Mouse (Mus musculus) thymus, adult 2 months (tissue): ENCODE data around the gene Olfr1246. TPM values are rescaled to one million over a fixed set of nuclear protein-coding genes. Genes with fewer than 3 reads are reported as not detected.
"Not testable (repeated sequence)": the region's sequence is repeated elsewhere in the genome, so short reads cannot be mapped to it uniquely, and the experiment has no call there.

Experiments
- DNase-seq: peaks from one replicate; pipeline ENCODE4 v3.0.0; 2021
- H3K27ac ChIP-seq: fragments of 200-500 bp; 2 replicates; pipeline ENCODE4 v1.5.1; 2012; ENCODE audit warnings: low read length, control low read depth; ENCODE audit not compliant: control insufficient read depth, insufficient read depth
- H3K27me3 ChIP-seq: fragments of 200-500 bp; 2 replicates; pipeline ENCODE4 v1.6.1; 2012; ENCODE audit warnings: mild to moderate bottlenecking, low read length, moderate library complexity, mixed read lengths; ENCODE audit not compliant: control insufficient read depth, insufficient read depth
- H3K36me3 ChIP-seq: fragments of 200-500 bp; 2 replicates; pipeline ENCODE4 v1.6.1; 2012; ENCODE audit warnings: mild to moderate bottlenecking, low read length, moderate library complexity; ENCODE audit not compliant: control insufficient read depth, insufficient read depth
- H3K4me1 ChIP-seq: fragments of 200-500 bp; replicated peaks from 2 replicates; pipeline ENCODE4 v1.6.1; 2012; ENCODE audit warnings: low read length; ENCODE audit not compliant: control insufficient read depth, insufficient read depth
- H3K4me3 ChIP-seq: fragments of 200-500 bp; 2 replicates; pipeline ENCODE4 v1.5.1; 2012; ENCODE audit warnings: mild to moderate bottlenecking, low read length, control low read depth, moderate library complexity; ENCODE audit not compliant: control insufficient read depth, insufficient read depth
- CTCF ChIP-seq: fragments of 200-500 bp; IDR thresholded peaks from 2 replicates; pipeline ENCODE4 v1.5.1; 2012; ENCODE audit warnings: mild to moderate bottlenecking, control low read depth, low read length, moderate library complexity, borderline replicate concordance; ENCODE audit not compliant: control insufficient read depth, poor library complexity, insufficient read depth; ENCODE audit errors: extremely low read depth
- POLR2A ChIP-seq: fragments of 200-500 bp; IDR thresholded peaks from 2 replicates; pipeline ENCODE4 v1.6.1; 2012; ENCODE audit warnings: mild to moderate bottlenecking, low read length, control low read depth, moderate library complexity; ENCODE audit not compliant: control insufficient read depth, poor library complexity, insufficient read depth; ENCODE audit errors: extremely low read depth
- WGBS: fragments of 180-500 bp; shearing (Covaris S2); methylation state at CpG from one replicate; pipeline ENCODE4 v1.1.7; 2018; 5-methylcytosine and 5-hydroxymethylcytosine counted together
- polyA plus RNA-seq: library from polyadenylated mRNA; depleted of rRNA; stranded (reverse); fragments of >200 nt; gene quantifications from 2 replicates; pipeline ENCODE4 v1.2.3, GENCODE M21; 2012; rRNA removed

The Olfr1246 gene
- polyA plus RNA-seq, result not detected in 2 replicates

GRCm38 (mm10) chr2:89593057-89593456 lies at the start of gene Olfr1246:
Olfr1246 (minus strand) TSS chr2:89593157.
- no peak within 1 kb of the TSS for H3K4me3 ChIP-seq
- no peak for DNase-seq
- no peaks in the 10 kb centered on the region for H3K4me1 ChIP-seq
- no peaks in the 10 kb centered on the region for H3K27me3 ChIP-seq
- 91% methylated on average over 2 of the region's 2 CpGs for WGBS
- no peaks in the 10 kb centered on the region for H3K36me3 ChIP-seq
- no peak for TF ChIP-seq POLR2A
- no peak for TF ChIP-seq CTCF
- no peak within 1 kb of the TSS for H3K27ac ChIP-seq

- 92% methylated on average over 2 of the region's 2 CpGs for WGBS
- no peaks in the 10 kb centered on the region for H3K36me3 ChIP-seq
- no peak within 1 kb of the TSS for H3K4me3 ChIP-seq
- H3K27ac ChIP-seq, result no peak within 1 kb of the TSS
- no peaks in the 10 kb centered on the region for H3K4me1 ChIP-seq
- no peak for DNase-seq
- no peaks in the 10 kb centered on the region for H3K27me3 ChIP-seq
- no peak for TF ChIP-seq CTCF
- TF ChIP-seq POLR2A, result no peak
These were observed 41.9 kb upstream of the Olfr1246 start, which contains the start of gene Olfr1249 for GRCm38 (mm10) chr2:89634883-89635282. Olfr1249 (minus strand) TSS chr2:89634983.

DNA sequence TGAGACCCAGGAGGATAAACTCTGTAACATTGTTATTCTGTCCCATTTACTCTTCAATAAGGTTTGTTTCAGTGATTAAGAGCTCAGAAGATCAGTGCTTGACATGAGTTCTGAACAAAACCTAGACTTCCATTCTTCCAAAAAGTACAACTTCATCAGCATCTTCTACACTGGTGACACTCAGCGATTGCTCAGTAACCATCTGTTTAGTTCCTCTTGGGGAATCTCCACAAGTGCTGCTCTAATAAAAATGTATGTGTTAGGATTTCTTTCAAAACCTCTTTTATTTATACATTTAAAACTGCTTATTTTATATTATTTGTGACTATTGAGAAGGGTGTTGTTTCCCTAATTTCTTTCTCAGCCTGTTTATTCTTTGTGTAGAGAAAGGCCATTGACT lies 25.2 kb upstream of the Olfr1246 start, which contains the start of gene Olfr1248:
Gene Olfr1248 (minus strand): TSS at position 101 of the 400 bp plus-strand sequence.
- not testable (repeated sequence) for H3K27ac ChIP-seq, H3K27me3 ChIP-seq, H3K4me1 ChIP-seq, H3K4me3 ChIP-seq, DNase-seq, H3K36me3 ChIP-seq
- WGBS, result 89% methylated on average over 1 of the region's 1 CpGs

GRCm38 (mm10) chr2:89614030-89614429 lies 21.1 kb upstream of the Olfr1246 start, which contains the start of gene Olfr1247:
Olfr1247 (minus strand) TSS chr2:89614130.
- 97% methylated on average over 2 of the region's 2 CpGs for WGBS
- no peak for TF ChIP-seq CTCF
- no peak for TF ChIP-seq POLR2A
- H3K27ac ChIP-seq, result no peak within 1 kb of the TSS
- no peak for DNase-seq
- H3K36me3 ChIP-seq, result no peaks in the 10 kb centered on the region
- no peaks in the 10 kb centered on the region for H3K4me1 ChIP-seq
- H3K4me3 ChIP-seq, result no peak within 1 kb of the TSS
- no peaks in the 10 kb centered on the region for H3K27me3 ChIP-seq

DNA sequence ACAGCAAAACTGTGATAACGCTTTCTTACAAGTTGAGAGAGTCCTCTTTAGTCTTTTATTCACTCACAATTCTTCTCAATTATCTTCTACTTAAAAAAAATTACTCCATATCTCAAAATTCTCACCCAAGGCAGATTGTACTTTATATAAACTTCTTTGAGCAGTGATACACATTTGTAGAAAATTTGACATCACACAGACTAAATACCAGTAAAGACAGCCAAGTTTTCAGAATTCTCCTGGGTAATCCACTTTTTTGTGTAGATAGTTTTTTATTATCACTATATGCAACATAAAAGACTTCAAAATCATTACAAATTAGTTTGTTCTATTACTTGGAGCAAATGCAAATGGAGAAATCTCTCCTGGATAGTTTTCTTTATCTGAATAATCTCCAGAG lies 14.6 kb downstream of the Olfr1246 start, which contains the start of gene Olfr1245:
Gene Olfr1245 (minus strand): TSS at position 101 of the 400 bp plus-strand sequence.
- H3K27ac ChIP-seq, result no peak within 1 kb of the TSS
- 82% methylated on average over 1 of the region's 1 CpGs for WGBS
- H3K4me3 ChIP-seq, result no peak within 1 kb of the TSS
- no peaks in the 10 kb centered on the region for H3K36me3 ChIP-seq
- no peaks in the 10 kb centered on the region for H3K27me3 ChIP-seq
- H3K4me1 ChIP-seq, result no peaks in the 10 kb centered on the region
- no peak for DNase-seq
- TF ChIP-seq CTCF, result no peak
- TF ChIP-seq POLR2A, result no peak

GRCm38 (mm10) chr2:89562706-89563105 lies 30.3 kb downstream of the Olfr1246 start:
- H3K36me3 ChIP-seq, H3K27ac ChIP-seq, H3K4me3 ChIP-seq, H3K4me1 ChIP-seq, DNase-seq, H3K27me3 ChIP-seq: not testable (repeated sequence)
- WGBS, result 61% methylated on average over 2 of the region's 2 CpGs

GRCm38 (mm10) chr2:89544516-89544915 lies 48.4 kb downstream of the Olfr1246 start:
- no peak for TF ChIP-seq CTCF
- no peak for TF ChIP-seq POLR2A

More at GRCm38 (mm10) chr2:89544516-89544915, 48.4 kb downstream of the Olfr1246 start:
- 55% methylated on average over 2 of the region's 2 CpGs for WGBS
- no peaks in the 10 kb centered on the region for H3K4me1 ChIP-seq
- no peak overlapping the region for H3K27ac ChIP-seq
- no peaks in the 10 kb centered on the region for H3K36me3 ChIP-seq
- DNase-seq, result no peak
- no peak overlapping the region for H3K4me3 ChIP-seq
- H3K27me3 ChIP-seq, result no peaks in the 10 kb centered on the region
